8 mouse cellular contexts compared by ENCODE assay signal in the genomic region with DNA sequence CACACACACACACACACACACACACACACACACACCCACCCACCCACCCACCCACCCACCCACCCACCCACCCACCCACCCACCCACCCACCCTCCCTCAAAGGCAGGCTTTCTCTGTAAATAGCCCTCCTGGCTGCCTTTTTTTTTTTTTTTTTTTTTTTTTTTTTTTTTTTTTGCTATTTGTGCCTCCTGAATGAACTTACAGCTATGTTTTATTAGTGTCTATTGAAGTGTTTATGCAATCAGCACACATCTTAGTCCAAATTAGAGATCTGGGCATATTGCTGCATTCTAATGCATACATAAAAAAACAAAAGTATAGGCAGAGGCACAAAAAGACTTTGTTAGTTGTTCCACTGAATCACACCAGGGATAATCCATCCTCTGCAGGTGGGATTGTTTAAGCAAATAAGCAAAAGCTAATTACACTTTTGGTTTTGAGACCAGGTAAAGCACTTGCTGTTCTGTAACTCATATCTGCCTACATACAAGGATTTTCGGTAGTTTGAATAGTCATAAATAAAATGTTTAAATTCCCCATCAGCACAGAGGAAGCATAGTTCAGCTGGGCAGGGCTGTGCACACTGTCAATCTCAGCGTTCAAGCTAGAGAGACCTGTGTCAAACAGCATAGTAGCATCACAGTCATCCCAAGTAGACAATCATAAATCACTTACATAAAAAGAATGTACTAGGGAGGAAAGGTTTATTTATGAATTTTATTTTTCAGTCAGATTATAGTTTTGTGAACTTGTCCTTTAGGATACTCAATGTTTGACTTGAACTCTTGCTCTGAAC. TPM values are rescaled to one million over a fixed set of nuclear protein-coding genes. Genes with fewer than 3 reads are reported as not detected.
A peak's percentile ranks its signal among the peaks of the same experiment; 100 is the strongest.
DNase-seq lines count a peak whose midpoint lies in the region; ATAC-seq and TF ChIP-seq lines count a peak whose summit lies in the region.

No protein-coding gene starts in this region.

- no peak for DNase-seq in kidney, adult 18-20 months
- DNase-seq in hindbrain, postnatal 0 days (ENCODE audit: low spot score), result no peak
- DNase-seq in gastrocnemius, adult 18-20 months (ENCODE audit: low spot score), result no peak
- DNase-seq in gastrocnemius, postnatal 25 days, result no peak
- DNase-seq in retina, embryonic 14.5 days (ENCODE audit: low spot score), result no peak

- peak overlapping the region; percentile 29; the same call in 1 of the 2 replicates for H3K9ac ChIP-seq in kidney, embryonic 15.5 days
- 0 out of 2 replicates have a peak overlapping the region, but pooled peaks have one; percentile 22 for H3K9ac ChIP-seq in embryonic facial prominence, embryonic 13.5 days
- H3K9ac ChIP-seq in hindbrain, postnatal 0 days (replicated peaks; ENCODE audit: low read length), result peak overlapping the region; percentile 1; the same call in 1 of the 2 replicates
- 0 out of 2 replicates have a peak overlapping the region, but pooled peaks have one; percentile 41 for H3K9ac ChIP-seq in midbrain, embryonic 16.5 days (ENCODE audit: low read depth, low read length)

- H3K27me3 ChIP-seq in kidney, embryonic 15.5 days, result no peaks in the 10 kb centered on the region
- no peaks in the 10 kb centered on the region for H3K27me3 ChIP-seq in embryonic facial prominence, embryonic 13.5 days
- no peaks in the 10 kb centered on the region for H3K27me3 ChIP-seq in hindbrain, postnatal 0 days (ENCODE audit: insufficient read depth, low read length)
- no peaks in the 10 kb centered on the region for H3K27me3 ChIP-seq in midbrain, embryonic 16.5 days (ENCODE audit: control insufficient read depth, insufficient read depth, low read depth, low read length)

- H3K4me2 ChIP-seq in kidney, embryonic 15.5 days, result peak overlapping the region; percentile 64
- H3K4me2 ChIP-seq in embryonic facial prominence, embryonic 13.5 days, result peak overlapping the region; percentile 72
- peak overlapping the region; percentile 85 for H3K4me2 ChIP-seq in hindbrain, postnatal 0 days (ENCODE audit: low read depth, low read length)
- peak overlapping the region; percentile 28 for H3K4me2 ChIP-seq in midbrain, embryonic 16.5 days (ENCODE audit: low read length)

- H3K36me3 ChIP-seq in kidney, embryonic 15.5 days, result peaks cover 39% of the 10 kb centered on the region
- H3K36me3 ChIP-seq in embryonic facial prominence, embryonic 13.5 days, result peaks cover 20% of the 10 kb centered on the region
- H3K36me3 ChIP-seq in hindbrain, postnatal 0 days (ENCODE audit: insufficient read depth, low read length), result no peaks in the 10 kb centered on the region
- peaks cover 7% of the 10 kb centered on the region for H3K36me3 ChIP-seq in midbrain, embryonic 16.5 days (ENCODE audit: control insufficient read depth, insufficient read depth, low read length)

- H3K9me3 ChIP-seq in kidney, embryonic 15.5 days (replicated peaks), result no peaks in the 10 kb centered on the region
- no peaks in the 10 kb centered on the region for H3K9me3 ChIP-seq in embryonic facial prominence, embryonic 13.5 days
- H3K9me3 ChIP-seq in hindbrain, postnatal 0 days (ENCODE audit: low read length), result no peaks in the 10 kb centered on the region
- no peaks in the 10 kb centered on the region for H3K9me3 ChIP-seq in midbrain, embryonic 16.5 days (replicated peaks; ENCODE audit: control insufficient read depth, low read length, poor library complexity, severe bottlenecking)

- 17% methylated on average over 2 of the region's 2 CpGs for WGBS in kidney, embryonic 15.5 days
- 48% methylated on average over 2 of the region's 2 CpGs for WGBS in embryonic facial prominence, embryonic 13.5 days
- 43% methylated on average over 2 of the region's 2 CpGs for WGBS in hindbrain, postnatal 0 days
- 34% methylated on average over 2 of the region's 2 CpGs for WGBS in midbrain, embryonic 16.5 days

- no peak for ATAC-seq in kidney, embryonic 15.5 days (replicated peaks; ENCODE audit: low FRiP score)
- ATAC-seq in embryonic facial prominence, embryonic 13.5 days (ENCODE audit: insufficient number of reproducible peaks, insufficient read depth, low FRiP score, low TSS enrichment, low read depth), result no peak
- no peak for ATAC-seq in hindbrain, postnatal 0 days
- no peak for ATAC-seq in midbrain, embryonic 16.5 days

- H3K4me3 ChIP-seq in kidney, embryonic 15.5 days (replicated peaks), result peak overlapping the region; percentile 16; the same call in 1 of the 2 replicates
- no peak overlapping the region for H3K4me3 ChIP-seq in embryonic facial prominence, embryonic 13.5 days
- H3K4me3 ChIP-seq in hindbrain, postnatal 0 days (ENCODE audit: low read length), result 0 out of 2 replicates have a peak overlapping the region, but pooled peaks have one; percentile 8
- no peak overlapping the region for H3K4me3 ChIP-seq in midbrain, embryonic 16.5 days (ENCODE audit: low read depth, low read length)

- peaks cover 33% of the 10 kb centered on the region for H3K4me1 ChIP-seq in kidney, embryonic 15.5 days
- peaks cover 36% of the 10 kb centered on the region for H3K4me1 ChIP-seq in embryonic facial prominence, embryonic 13.5 days
- H3K4me1 ChIP-seq in hindbrain, postnatal 0 days (ENCODE audit: insufficient read depth, low read length), result peaks cover 17% of the 10 kb centered on the region
- peaks cover 23% of the 10 kb centered on the region for H3K4me1 ChIP-seq in midbrain, embryonic 16.5 days (ENCODE audit: control insufficient read depth, insufficient read depth, low read length)

- no peak for TF ChIP-seq CTCF in hindbrain, postnatal 0 days (IDR thresholded peaks at IDR 0.05; ENCODE audit: low read depth)

- peak overlapping the region; percentile 54; the same call in 1 of the 2 replicates for H3K27ac ChIP-seq in kidney, embryonic 15.5 days
- H3K27ac ChIP-seq in embryonic facial prominence, embryonic 13.5 days, result no peak overlapping the region
- H3K27ac ChIP-seq in hindbrain, postnatal 0 days, result no peak overlapping the region
- no peak overlapping the region for H3K27ac ChIP-seq in midbrain, embryonic 16.5 days (ENCODE audit: low read length)

RNA-seq across cellular contexts. Expression of a gene that starts 3.2 kb away (rescaled TPM):
- 194 and 213 TPM in 2 replicates for polyA plus RNA-seq in kidney, embryonic 15.5 days (2015; fragmentation: Nextera tagmentation; extraction: Ambion mirVana)
- 183 and 196 TPM in 2 replicates for polyA plus RNA-seq in embryonic facial prominence, embryonic 13.5 days (2015; fragmentation: Nextera tagmentation; extraction: Ambion mirVana)
- 54.9 and 55.0 TPM in 2 replicates for total RNA-seq in hindbrain, postnatal 0 days (2014; rRNA removed)
- polyA plus RNA-seq in hindbrain, postnatal 0 days (2015; fragmentation: Nextera tagmentation; extraction: Ambion mirVana), result 81.7 and 90.4 TPM in 2 replicates
- polyA plus RNA-seq in midbrain, embryonic 16.5 days (2015; fragmentation: Nextera tagmentation; extraction: Ambion mirVana), result 94.2 and 97.5 TPM in 2 replicates
- 10 to 100 TPM; 39.8 to 42.2 TPM for total RNA-seq in gastrocnemius, adult 18-20 months (2021)
- total RNA-seq in gastrocnemius, postnatal 25 days (2021), result 10 to 100 TPM; 25.7 to 36.4 TPM

RNA-seq across cellular contexts. Expression of a gene that starts 14.9 kb away (rescaled TPM):
- 268 and 279 TPM in 2 replicates for polyA plus RNA-seq in kidney, embryonic 15.5 days (2015; fragmentation: Nextera tagmentation; extraction: Ambion mirVana)
- polyA plus RNA-seq in embryonic facial prominence, embryonic 13.5 days (2015; fragmentation: Nextera tagmentation; extraction: Ambion mirVana), result 324 and 327 TPM in 2 replicates
- 52.8 and 61.0 TPM in 2 replicates for total RNA-seq in hindbrain, postnatal 0 days (2014; rRNA removed)
- 147 and 155 TPM in 2 replicates for polyA plus RNA-seq in hindbrain, postnatal 0 days (2015; fragmentation: Nextera tagmentation; extraction: Ambion mirVana)
- polyA plus RNA-seq in midbrain, embryonic 16.5 days (2015; fragmentation: Nextera tagmentation; extraction: Ambion mirVana), result 190 and 211 TPM in 2 replicates
- total RNA-seq in gastrocnemius, adult 18-20 months (2021), result 10 to 100 TPM; 25.6 to 27.0 TPM
- total RNA-seq in gastrocnemius, postnatal 25 days (2021), result 10 to 100 TPM; 22.6 to 25.2 TPM

RNA-seq across cellular contexts. Expression of a gene that starts 24.8 kb away (rescaled TPM):
- 0.64 and 0.95 TPM in 2 replicates for polyA plus RNA-seq in kidney, embryonic 15.5 days (2015; fragmentation: Nextera tagmentation; extraction: Ambion mirVana)
- 0.51 and 0.55 TPM in 2 replicates for polyA plus RNA-seq in embryonic facial prominence, embryonic 13.5 days (2015; fragmentation: Nextera tagmentation; extraction: Ambion mirVana)
- total RNA-seq in hindbrain, postnatal 0 days (2014; rRNA removed), result 0.04 and 0.58 TPM in 2 replicates
- 0.04 and 0.06 TPM in 2 replicates for polyA plus RNA-seq in hindbrain, postnatal 0 days (2015; fragmentation: Nextera tagmentation; extraction: Ambion mirVana)
- polyA plus RNA-seq in midbrain, embryonic 16.5 days (2015; fragmentation: Nextera tagmentation; extraction: Ambion mirVana), result 0.06 and 0.14 TPM in 2 replicates
- total RNA-seq in gastrocnemius, adult 18-20 months (2021), result under 1 TPM in 1 of 2 experiments, not detected in 1; 0.12 TPM
- total RNA-seq in gastrocnemius, postnatal 25 days (2021), result under 1 TPM; 0.08 to 0.10 TPM

RNA-seq across cellular contexts. Expression of a gene that starts 50.1 kb away (rescaled TPM):
- polyA plus RNA-seq in kidney, embryonic 15.5 days (2015; fragmentation: Nextera tagmentation; extraction: Ambion mirVana), result 70.1 and 71.8 TPM in 2 replicates
- 66.6 and 75.1 TPM in 2 replicates for polyA plus RNA-seq in embryonic facial prominence, embryonic 13.5 days (2015; fragmentation: Nextera tagmentation; extraction: Ambion mirVana)
- total RNA-seq in hindbrain, postnatal 0 days (2014; rRNA removed), result 42.5 and 43.6 TPM in 2 replicates
- polyA plus RNA-seq in hindbrain, postnatal 0 days (2015; fragmentation: Nextera tagmentation; extraction: Ambion mirVana), result 92.8 and 97.3 TPM in 2 replicates
- polyA plus RNA-seq in midbrain, embryonic 16.5 days (2015; fragmentation: Nextera tagmentation; extraction: Ambion mirVana), result 66.0 and 70.1 TPM in 2 replicates
- total RNA-seq in gastrocnemius, adult 18-20 months (2021), result 10 to 100 TPM; 22.5 to 23.3 TPM
- total RNA-seq in gastrocnemius, postnatal 25 days (2021), result 10 to 100 TPM; 18.9 to 21.7 TPM

Comparison
In these comparisons a context has a peak if more than half of its experiments do, and no peak if none do; other contexts are left out.
1. H3K4me2 ChIP-seq: peak in every context shown above with its lines; median percentile 85 in hindbrain, postnatal 0 days; 72 in embryonic facial prominence, embryonic 13.5 days; 64 in kidney, embryonic 15.5 days; 28 in midbrain, embryonic 16.5 days.
2. H3K4me3 ChIP-seq: peak in kidney, embryonic 15.5 days (single experiment) and hindbrain, postnatal 0 days (single experiment); none in embryonic facial prominence, embryonic 13.5 days (single experiment) and midbrain, embryonic 16.5 days (single experiment).
3. Peak in every context shown above with its lines, with median percentiles within 50 percentile points of each other: H3K9ac ChIP-seq.